Mouse (Mus musculus) c-Kit-positive CD71-positive TER-119-positive erythroid progenitor cells, embryonic 14.5 days (primary cell): Measurements from ENCODE around the gene Kif13a.

Experiments
- DNase-seq: peaks from one replicate; pipeline ENCODE4 v3.0.0-alpha.2; 2013; ENCODE audit warnings: low spot score

Gene Kif13a

DNA sequence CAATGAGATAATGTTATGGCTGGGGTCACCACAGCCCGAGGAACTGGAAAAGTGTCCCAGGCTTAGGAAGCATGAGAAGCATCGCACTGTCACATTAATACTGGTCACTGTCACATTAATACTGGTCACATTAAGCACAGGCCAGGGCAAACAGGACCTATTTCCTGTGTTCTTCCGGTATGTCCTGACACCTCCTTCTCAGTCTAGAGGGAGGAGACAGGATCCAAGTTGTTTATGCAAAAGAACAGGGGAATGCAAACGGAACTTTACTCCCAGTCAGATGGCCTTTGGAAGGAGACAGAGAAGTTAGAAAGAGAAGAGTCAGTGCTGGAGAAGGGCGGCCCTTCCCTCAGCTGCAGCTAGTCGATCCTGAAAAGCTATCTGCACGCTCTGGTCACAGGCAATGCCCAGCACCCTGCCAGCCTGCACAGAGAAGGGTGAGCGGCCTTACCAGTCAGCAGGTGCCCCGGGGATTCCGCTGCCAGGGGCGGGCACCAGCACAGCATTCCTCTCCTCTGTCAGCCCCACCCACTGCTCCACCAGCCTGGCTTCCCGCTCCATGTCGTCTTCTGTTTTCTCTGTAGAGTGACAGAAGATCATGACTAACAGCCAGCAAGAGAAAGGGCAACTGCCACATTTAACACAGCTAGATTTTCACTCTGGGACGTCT, 152.9 kb downstream of the Kif13a start:
- no peak for DNase-seq

DNA sequence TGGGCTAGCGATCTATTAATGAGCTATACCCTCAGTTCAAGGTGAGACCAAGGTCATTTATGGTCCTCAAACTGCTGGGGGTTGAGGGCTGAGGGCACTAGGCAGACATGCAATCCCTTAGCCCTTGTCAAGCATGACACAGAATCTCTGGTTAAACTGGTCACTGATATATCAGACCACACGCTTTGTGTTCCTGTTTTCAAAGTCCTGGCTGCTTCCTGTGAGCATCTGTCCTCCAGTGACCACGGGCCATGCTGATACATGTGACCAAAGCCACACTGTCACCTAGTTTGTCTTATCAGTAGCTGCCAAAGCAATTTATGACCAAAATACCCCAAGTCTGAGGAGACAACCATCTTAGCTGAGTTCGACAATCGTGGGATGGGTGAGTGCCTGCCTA, 154.7 kb downstream of the Kif13a start:
- DNase-seq = no peak

DNA sequence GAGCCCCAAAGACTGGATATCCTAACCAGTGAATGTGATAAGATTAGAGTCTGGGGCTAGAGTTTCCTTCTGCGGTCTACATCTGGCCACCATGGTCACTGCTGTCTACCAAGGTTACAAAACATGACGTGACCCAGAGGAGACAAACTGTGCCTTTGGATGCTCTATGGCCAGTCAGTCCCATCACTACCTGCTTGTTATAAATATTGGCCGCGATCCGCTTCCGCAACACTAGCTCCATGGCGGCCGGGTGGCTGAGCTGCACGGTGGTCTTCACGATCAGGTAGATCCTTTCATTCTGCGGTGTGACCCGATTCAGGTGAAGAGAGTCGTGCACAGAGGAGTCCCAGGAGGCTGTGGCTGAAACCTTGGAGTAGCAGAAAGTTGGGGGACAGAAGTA, 157.1 kb downstream of the Kif13a start:
- no peak for DNase-seq

DNA sequence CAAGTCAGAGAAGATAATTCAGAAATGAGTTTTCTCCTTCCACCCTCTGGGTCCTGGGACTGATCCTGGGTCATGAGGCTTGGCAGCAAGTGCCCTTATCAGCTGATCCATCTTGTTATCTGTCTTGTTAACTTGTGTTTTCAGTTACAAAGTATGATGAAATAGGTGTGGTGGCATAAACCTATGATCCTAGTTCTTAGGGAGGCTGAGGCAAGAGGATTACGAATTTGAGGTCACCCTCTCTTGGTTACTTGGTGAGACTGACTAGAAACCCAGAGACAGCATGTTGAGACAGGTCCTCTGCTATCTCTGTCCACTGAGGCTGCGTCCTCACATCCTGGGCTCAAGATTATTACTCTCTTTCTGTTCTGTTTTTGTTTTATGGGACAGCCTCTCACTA, 164.3 kb downstream of the Kif13a start:
- DNase-seq = no peak

DNA sequence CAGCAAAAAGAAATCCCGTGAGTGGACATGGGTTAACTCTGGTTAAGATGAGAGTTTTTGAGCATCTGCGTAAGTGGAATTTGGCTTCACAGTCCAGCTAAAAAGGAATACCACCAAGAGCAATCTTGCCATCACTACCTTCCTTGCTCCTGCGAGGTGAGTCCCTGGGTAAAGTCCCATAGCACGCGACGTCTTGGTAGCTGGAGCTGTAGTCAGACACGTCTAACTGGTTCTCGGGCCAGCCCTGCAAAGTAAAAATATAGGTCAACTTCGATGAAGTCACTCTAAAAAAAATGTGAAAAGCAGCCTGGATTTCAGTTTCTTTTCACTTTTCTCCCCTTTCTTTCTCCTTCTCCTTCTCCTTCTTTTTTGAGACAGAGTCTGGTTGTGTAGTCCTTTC, 166.5 kb downstream of the Kif13a start:
- no peak for DNase-seq

DNA sequence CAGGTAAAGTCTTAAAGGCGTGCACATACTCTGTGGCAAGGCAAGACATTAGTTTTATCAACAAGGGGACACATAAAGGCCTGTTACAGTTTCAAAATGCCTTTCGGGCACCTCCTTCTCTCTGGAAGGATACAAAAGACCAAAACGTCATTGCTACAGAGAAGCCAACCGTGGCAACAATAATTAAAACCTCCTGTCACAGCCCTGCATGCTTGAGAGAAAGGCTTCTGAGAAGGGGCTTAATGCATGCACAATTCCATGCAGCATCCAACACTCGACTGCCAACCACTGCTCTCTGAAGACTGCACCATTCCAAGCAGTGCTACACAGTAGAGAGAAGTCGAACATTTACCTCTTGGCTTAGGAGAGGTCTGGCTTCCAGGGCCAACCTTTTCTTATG, 168.7 kb downstream of the Kif13a start:
- DNase-seq = no peak

DNA sequence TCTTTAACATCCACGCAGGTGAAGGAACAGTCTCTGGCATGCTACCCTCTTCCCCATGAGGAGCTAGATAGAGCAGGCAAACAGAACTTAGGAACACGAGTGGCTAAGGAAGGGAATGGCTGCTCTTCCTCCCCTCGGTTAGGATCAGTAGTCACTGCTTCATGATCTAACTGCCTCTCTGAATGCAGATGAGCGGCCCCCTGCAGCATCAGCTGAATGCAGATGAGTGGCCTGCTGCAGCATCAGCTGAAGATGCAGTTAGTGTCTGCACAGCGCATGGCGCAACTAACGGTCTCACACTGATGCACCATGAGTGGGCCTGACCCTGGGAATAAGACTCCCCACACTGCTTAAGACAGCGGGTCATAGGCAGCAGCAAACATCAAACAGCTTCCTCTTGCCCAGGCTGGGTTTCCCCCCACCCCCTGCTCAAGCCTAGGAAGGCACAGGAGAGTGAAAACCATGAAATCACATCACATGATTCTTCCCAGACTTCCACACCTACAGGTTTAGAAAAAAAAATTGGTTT, 170.3 kb downstream of the Kif13a start:
- no peak for DNase-seq

DNA sequence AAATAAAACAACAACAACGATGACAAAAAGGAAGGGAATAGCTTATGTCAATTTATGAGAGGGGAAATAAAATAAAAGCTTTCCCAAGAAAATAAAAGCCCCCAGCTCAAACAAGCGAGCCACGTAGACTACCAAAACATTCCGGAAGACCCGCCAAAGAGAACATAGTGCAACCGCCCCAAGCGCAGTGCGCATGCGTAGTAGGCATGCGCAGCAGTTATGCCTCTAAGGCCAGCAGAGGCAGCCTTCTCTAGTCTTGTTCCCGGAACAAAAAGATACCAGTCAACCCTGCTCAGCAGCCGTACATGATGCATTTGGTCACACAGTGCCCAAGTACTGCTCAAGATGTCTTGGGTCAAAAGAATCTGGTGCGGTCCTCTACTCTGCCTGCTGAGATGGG, 171.0 kb downstream of the Kif13a start:
- no peak for DNase-seq

DNA sequence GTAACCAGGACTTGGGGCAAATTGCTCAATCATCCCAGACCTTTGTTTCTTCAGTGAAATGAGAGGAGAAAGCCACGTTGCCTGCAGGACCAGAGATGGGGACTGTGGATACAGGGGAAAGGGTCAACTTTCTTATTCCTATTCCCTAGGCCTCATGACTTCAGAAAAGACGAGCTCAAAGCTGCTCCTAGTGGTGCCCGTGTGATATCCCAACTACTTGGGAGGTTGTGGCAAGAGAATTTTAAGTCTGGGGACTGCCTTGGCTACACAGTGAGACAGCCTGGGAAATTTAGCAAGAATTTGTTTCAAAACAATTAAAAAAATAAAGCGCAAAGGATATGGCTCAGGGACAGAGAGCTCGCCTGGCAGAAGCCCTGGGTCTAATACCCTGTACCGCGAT, 171.7 kb downstream of the Kif13a start:
- DNase-seq = no peak

DNA sequence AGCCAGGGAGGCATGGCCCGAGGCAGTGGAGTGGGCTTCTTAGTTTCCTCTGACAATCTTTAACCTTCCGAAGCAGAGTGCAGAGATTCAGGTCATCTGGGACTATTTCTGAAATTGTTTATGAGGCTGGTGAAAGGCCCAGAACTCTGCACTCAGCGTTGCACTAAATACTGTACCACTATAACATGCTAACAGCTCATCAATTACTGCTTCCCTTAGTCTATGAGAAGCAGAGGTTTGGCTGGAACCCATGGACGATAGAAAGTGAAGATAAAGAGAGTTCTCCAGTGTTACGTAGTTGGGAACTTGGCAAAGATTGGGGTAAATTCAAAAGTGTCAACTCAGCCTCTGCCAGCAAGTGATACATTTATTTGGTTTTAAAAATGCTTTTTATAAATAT, 176.4 kb downstream of the Kif13a start:
- DNase-seq = no peak

DNA sequence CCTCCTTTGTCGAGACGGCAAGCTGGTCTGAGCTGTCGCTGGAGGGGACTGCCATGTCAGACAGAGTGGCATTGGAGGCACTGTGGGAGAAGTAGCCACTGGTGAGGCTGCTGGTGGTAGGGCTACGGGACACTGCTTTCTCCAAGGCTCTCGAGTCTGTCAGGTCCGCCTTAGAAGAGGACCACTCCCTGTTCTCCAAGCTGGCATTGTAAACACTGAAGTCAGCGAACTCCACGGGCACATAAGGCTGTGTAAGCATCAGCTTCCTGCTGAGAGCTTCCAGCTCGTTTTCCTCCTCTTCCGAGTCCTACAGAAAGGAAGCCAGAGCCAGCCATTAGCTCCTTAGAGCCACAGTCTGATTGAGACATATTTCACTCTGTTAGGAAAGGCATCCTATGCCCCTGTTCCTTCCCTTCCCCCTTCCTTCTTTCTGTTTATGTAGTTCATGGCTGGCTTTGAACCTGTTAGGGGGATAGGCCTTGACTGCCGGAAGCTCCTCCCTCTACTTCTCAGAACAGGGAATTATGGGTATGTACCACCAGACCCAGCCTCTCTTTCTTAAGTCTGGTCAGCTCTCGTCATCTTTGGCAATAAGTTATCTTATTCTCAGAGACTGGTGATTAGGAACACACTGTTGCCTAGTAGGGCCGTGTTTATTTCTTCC, 177.0 kb downstream of the Kif13a start:
- DNase-seq = no peak

DNA sequence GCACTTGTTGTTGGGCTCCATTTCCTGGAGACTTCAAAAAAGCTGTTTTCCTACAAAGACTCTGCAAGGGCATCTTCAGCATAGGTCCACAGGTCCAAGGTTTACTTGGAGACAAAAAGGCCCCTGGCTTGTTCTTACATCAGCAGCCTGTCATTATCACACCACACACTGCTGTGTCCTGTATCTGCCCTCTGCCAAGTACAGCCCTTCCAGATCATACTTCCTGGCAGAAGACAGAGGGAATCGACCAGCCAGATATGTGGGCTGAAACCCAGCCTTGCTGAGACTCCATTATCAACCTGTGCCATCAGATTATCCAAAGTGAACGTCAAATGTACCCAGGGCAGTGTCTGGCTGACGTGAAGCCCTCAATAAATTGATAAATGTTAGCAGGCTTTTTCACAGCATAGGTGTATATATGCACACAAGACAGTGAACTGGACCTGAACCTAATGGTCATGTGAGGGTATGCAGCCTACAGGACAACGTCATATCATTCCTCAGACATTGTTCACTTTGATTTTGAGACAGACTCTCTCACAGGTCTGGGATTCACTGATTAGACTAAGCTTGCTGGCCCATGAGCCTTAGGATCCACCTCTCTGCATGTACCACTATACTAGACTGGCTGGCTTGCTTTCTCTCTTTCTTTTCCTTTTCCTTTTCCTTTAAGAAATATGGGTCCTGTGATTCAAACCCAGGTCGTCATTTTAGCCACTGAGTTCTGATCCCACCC, 181.4 kb downstream of the Kif13a start:
- no peak for DNase-seq

DNA sequence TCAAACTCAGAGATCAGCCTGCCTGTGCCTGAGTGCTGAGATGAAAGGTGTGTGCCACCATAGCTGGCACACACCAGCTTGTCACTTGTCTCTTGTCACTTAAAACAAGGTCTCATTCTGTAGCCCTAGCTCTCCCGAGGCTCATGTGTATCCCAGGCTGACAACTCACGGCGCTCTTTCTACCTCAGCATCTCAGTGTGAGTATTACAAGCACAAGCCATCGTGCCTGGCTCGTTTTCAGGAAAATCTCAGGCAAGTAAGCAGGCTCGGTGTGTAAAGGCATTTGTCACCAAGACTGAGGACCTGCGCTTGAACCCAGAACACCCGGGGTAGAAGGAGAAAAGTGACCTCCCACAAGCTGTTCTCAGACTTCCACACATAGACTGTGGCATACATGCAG, 185.8 kb downstream of the Kif13a start:
- no peak for DNase-seq

DNA sequence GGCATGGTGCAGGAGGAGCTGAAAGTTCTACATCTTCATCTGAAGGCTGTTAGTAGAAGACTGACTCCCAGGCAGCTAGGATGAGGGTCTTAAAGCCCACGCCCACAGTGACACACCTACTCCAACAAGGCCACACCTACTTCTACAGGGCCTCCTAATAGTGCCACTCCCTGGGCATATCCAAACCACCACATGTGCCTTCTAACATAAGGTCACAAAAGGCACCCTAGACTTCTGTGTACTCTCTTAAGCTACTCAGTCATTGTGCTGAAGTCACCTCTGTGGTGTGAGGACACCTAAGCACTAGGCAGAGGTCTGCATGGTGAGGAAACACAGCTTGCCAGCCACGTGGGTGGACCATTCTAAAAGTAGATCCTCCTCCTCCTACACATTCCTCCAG, 187.3 kb downstream of the Kif13a start:
- DNase-seq = peak; percentile 44

DNA sequence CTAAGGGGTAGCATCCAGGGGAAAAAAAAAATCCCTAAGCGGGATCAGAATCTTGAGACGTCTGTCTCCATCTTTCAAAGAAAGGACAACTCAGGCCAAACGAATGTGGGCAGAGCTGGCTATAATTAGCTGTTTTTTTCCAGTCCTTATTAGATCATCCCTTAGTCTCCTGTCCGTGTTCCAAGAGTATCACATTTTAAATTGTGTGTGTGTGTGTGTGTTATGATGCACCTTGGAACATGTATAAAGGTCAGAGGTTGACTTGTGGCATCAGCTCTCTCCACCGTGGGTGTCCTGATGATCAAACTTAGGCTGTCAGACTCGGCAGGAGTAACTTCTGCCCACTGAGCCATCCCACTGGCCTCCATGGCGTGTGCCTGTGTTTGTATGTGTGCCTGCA, 190.2 kb downstream of the Kif13a start:
- no peak for DNase-seq

DNA sequence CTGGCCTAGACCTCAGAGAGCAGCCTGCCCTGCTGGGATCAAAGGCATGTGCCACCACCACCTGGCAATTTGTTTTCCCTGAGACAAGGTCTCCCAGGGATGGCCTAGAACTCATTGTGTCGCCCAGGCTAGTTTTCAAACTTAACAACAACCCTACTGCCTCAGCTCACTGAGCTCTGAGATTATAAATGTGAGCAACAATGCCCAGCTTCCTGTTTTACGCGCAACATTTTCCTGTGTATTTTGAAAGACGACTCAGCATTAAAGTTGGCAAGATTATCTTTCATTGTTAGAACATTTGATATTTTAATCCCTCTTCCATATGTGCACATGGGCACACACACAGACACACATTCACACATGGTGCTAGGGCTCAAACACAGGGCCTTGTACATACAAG, 192.2 kb downstream of the Kif13a start:
- DNase-seq = no peak

DNA sequence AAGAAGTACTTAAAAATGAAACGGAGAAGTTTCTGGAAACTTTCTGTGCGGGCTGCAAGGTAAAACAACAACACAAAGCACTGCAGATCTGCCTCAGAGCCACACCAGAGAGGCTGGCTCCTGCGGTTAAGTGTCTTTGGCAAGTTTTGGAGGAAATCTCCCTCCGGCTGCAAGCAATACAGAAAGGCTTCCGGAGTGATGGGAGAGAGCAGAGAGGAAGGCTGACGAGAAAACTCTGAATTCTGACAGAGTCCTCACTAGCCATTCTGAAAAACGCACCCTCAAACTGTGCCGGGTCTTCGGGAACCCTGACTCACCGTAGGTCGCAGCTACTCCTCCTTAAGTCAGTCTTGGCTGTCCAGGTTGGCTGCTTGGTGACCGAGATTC, 193.2 kb downstream of the Kif13a start:
- no peak for DNase-seq

DNA sequence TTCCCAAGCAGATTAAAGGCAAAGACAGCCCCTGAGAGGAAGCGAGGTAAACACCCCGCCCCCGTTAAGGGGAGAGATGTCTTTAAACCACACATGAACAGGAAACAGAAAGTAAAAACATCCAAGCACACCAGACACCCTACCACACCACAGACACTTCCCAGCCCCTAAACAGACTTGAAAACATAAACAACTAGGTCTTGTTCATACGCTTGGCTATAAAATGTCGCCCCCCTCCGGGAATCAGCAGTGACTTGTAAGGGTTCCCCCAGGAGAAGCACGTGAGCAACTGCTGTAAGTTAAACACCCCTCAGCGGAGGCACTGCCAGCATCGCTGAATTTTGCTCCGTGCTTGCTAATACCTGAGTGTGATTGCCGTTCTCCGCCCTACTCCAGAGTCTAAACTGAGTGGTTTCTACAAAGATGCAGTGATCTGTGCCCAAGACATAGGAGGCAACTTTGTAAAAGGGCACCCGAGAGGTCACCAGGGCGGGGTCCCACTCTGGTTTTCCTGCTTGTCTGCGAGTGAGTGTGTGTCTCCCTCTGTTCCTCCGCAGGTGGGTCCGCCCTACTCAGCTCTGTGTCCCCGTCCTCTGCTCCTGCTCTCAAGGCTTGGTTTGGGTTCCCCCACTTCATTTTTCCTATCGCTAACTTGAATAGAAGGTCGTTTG, 193.7 kb downstream of the Kif13a start:
- DNase-seq = peak; percentile 40

DNA sequence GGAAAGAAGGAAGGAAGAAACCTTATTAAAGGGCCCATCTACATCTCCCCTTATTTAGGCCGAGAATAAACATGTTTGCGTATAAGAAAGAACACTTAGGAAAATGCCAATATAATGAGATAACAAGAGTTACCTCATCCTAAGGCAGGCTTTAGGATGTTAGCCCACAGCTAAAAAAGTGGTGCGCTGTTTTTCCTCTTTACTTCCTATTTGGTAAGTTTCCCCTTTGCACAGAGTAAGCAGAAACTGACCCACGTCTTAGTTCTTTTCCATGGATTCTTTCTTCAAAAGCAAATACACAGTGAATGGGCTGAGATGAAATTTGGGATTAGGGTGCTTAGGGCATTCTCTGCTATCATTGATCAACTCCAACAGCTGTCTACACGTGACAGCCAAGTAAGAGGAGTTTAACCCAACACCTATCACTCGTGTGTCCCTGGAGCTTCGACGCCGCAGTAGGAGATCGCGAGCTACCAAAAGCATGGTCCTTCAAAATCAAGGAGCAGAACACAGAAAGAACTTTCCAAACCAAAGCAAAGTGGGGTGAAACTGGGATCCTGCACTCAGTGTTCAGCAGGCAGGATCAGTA, 194.4 kb downstream of the Kif13a start:
- DNase-seq = no peak

DNA sequence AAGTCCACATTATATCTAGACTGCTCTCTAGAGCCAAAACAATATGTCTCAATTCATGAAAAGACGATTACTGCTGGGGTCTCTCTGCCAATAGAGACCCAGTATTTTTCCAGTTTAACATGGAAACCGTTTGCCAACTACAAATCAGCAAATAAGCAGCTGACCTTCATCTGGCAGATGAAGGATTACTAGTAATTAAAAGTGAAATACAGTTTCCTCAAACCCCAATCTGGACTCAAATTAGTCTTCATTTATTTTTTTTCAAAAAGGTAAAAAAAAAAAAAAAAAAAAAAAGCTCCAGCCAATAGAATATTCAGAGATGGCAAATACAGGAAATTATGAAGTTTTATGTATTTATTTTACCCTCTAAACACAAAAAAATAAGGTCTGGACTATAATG, 199.7 kb downstream of the Kif13a start:
- no peak for DNase-seq

DNA sequence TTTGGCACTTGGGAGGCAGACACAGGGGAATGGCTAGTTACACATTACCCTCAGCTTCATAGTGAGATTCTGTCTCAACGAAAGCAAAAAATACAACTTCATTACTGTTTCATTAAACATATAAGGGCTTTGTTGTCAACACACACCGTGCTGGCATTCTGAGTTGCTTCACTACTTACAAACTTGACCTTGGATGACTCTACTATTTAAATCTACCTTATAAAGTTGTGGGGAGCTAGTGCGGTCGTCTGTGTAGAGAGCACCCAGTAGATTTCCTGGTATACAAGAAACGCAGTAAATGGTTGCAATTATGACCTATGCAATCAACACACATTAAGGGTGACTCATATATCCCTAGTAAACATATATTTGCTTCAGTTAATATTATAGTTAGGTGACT, 201.3 kb downstream of the Kif13a start:
- no peak for DNase-seq

DNA sequence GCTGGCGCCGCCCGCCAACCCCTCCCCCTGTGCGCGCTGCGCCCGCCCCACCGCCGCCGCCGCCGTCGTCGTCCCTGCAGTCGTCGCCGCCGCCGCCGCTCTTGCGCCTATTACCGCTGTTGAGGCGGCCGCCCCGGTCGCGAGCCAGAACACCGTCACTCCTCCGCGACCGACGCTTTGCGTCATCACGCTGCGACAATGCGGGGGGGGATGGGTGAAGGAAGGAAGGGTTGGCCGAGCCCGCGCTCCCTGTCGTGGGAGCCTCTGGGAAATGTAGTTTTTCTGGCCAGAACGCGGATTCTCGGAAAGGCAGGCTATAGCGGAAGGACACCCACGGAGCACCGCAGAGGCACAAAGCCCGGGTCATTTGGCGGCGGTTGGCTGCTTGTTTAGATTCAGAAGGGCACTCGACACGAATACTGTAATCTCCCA, 201.8 kb downstream of the Kif13a start, which contains the start of gene Nup153:
TSS of gene Nup153 (minus strand) at position 104 of the 432 bp plus-strand sequence.
- DNase-seq = peak; percentile 99
